Mouse (Mus musculus): ENCODE results near the gene Rnf169.

- TF ChIP-seq CTCF (IDR thresholded peaks at IDR 0.05; ENCODE audit: borderline replicate concordance, insufficient read depth, low read depth, low read length) (no peak), POLR2A (IDR thresholded peaks at IDR 0.05; ENCODE audit: borderline replicate concordance, insufficient read depth, low read length) (no peak)
Measured at GRCm38 (mm10) chr7:99965020-99965841, 15.0 kb downstream of the Rnf169 start.
